Mouse (Mus musculus) olfactory bulb, adult 2 months (tissue): ENCODE results near the gene Kif13a. TPM values are rescaled to one million over a fixed set of nuclear protein-coding genes. Genes with fewer than 3 reads are reported as not detected.

Experiments
- H3K27ac ChIP-seq: fragments of 200-500 bp; 2 replicates; pipeline ENCODE4 v1.5.1; 2012; ENCODE audit warnings: low read depth, low read length; ENCODE audit not compliant: insufficient read depth
- H3K4me1 ChIP-seq: fragments of 200-500 bp; 2 replicates; pipeline ENCODE4 v1.6.1; 2012; ENCODE audit warnings: low read length; ENCODE audit not compliant: control insufficient read depth, insufficient read depth
- H3K4me3 ChIP-seq: fragments of 200-500 bp; 2 replicates; pipeline ENCODE4 v1.5.1; 2012; ENCODE audit warnings: mild to moderate bottlenecking, low read depth, low read length, moderate library complexity; ENCODE audit not compliant: insufficient read depth
- CTCF ChIP-seq: fragments of 200-500 bp; IDR thresholded peaks from 2 replicates; pipeline ENCODE4 v1.5.1; 2012; ENCODE audit warnings: low read depth, mild to moderate bottlenecking, low read length, moderate library complexity; ENCODE audit not compliant: insufficient read depth
- POLR2A ChIP-seq: fragments of 200-500 bp; IDR thresholded peaks from 2 replicates; pipeline ENCODE4 v1.6.1; 2012; ENCODE audit warnings: mild to moderate bottlenecking, low read depth, low read length, moderate library complexity; ENCODE audit not compliant: insufficient read depth
- WGBS: fragments of 180-500 bp; shearing (Covaris S2); methylation state at CpG from one replicate; pipeline ENCODE4 v1.1.7; 2018; 5-methylcytosine and 5-hydroxymethylcytosine counted together
- polyA plus RNA-seq: library from polyadenylated mRNA; stranded (reverse); fragments of >200 nt; gene quantifications from 2 replicates; pipeline ENCODE4 v1.2.4, GENCODE M21; 2012; ENCODE audit warnings: low replicate concordance; ENCODE audit not compliant: missing spikeins, insufficient read depth, insufficient read length

Kif13a gene
- polyA plus RNA-seq, 1 experiment, result not detected

DNA sequence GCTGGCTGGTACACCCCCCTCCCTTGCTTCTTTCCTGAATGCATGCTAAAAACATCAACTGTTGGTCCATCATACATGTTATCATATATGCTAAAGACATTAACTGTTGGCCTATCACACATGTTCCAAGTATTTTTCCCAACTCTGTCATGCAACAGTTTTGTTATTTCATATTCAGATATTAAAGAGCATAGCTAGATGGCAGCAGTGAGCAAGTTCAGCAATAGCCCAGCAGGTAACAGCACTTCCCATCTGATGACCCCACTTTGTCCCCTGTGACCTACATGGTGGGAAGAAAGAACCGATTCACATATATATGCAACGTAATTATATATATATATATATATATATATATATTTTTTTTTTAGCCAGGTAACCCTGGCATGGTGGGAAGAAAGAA is 91.1 kb downstream of the Kif13a start:
- Histone ChIP-seq H3K4me1 (peaks cover 6% of the 10 kb centered on the region), H3K4me3 (no peak overlapping the region), H3K27ac (no peak overlapping the region)
- TF ChIP-seq POLR2A (no peak), CTCF (no peak)
- 61% methylated on average over 2 of the region's 2 CpGs for WGBS

DNA sequence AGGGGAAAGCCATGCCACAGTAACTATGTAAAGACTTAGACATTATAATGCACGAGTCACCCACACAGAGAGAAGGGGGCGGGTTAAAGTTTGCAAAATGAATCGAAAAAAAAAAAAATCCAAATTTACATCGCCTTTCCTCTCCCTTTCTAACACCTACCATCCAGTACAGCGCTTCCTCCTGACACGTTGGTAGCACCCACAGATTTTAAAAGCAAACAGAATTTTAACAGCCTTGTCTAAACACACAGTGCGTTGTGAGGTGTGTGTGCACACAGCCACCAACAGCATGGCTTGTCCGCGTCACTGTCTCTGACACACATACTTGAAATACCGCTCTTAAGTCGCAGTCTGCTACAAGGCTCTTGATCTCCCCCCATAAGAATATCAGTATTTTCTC is 94.3 kb downstream of the Kif13a start:
- TF ChIP-seq CTCF (no peak), POLR2A (no peak)
- 88% methylated on average over 11 of the region's 11 CpGs for WGBS
- no peak overlapping the region for H3K4me3 ChIP-seq
- no peak overlapping the region for H3K27ac ChIP-seq
- no peaks in the 10 kb centered on the region for H3K4me1 ChIP-seq

DNA sequence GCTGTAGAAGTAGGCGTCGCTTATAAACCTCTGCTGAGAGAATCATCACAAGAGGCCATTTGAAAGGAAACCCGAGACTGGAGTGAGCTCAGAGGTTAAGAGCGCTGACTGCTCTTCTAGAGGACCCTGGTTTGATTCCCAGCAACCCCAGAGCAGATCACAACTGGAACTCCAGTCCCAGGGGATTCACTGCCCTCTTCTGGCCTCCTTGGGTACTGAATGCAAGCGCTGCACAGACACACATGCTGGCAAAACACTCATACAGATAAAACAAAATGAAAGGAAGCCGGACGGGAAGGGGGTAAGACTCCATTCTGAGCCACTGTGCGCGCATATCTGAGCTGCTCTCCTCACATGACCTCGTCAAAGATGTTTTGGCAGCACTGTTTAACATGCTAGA is 94.9 kb downstream of the Kif13a start:
- WGBS, result 93% methylated on average over 10 of the region's 10 CpGs
- H3K27ac ChIP-seq, result no peak overlapping the region
- TF ChIP-seq POLR2A, result no peak
- no peak for TF ChIP-seq CTCF
- H3K4me3 ChIP-seq, result no peak overlapping the region
- H3K4me1 ChIP-seq, result no peaks in the 10 kb centered on the region

DNA sequence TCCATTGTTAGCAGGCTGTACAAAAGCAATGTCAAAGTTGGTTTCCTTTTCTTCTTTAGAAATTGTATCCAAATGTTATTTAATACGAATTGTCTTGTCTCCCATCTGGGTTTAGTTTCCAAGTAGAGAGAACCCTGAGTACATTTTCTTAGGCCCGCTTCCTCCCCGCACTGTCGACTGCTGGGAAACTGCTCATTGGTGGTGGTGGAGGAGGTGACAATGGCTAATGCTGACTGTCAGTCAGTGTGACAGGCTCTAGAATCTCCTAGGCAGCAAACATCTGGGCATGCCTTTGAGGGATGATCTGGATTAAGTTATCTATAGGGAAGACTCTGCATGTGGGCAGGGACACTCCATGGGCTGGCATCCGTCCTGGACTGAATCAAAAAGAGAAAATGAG is 96.1 kb downstream of the Kif13a start:
- no peak overlapping the region for H3K27ac ChIP-seq
- 84% methylated on average over 5 of the region's 5 CpGs for WGBS

DNA sequence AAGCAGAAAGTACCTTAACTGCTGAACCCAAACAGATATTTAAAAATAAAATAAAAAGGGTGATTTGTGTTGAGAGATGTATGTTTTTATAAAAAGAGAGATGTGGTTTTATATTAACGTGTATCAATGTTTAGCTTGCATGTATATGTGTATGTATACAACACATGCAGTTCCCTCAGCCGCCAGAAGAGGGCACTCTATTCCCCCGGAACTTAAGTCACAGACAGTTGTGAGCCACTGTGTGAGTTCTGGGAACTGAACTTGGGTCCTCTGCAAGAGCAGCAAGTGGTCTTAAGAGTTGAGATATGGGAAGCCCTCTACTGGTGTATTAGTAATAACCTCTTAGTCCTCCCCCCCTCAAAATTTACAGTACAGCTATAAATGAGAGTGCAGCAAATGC is 96.7 kb downstream of the Kif13a start:
- Histone ChIP-seq H3K4me3 (no peak overlapping the region), H3K4me1 (no peaks in the 10 kb centered on the region), H3K27ac (no peak overlapping the region)
- WGBS, result 79% methylated on average over 3 of the region's 3 CpGs
- no peak for TF ChIP-seq POLR2A

More for the DNA sequence above, 96.1 kb downstream of the Kif13a start:
- Histone ChIP-seq H3K4me1 (no peaks in the 10 kb centered on the region), H3K4me3 (no peak overlapping the region)
- no peak for TF ChIP-seq CTCF
- no peak for TF ChIP-seq POLR2A

- no peak overlapping the region for H3K4me3 ChIP-seq
- no peak overlapping the region for H3K27ac ChIP-seq
- H3K4me1 ChIP-seq, result peaks cover 6% of the 10 kb centered on the region; the same call in 1 of the 2 replicates
- 98% methylated on average over 4 of the region's 4 CpGs for WGBS
- no peak for TF ChIP-seq POLR2A
- no peak for TF ChIP-seq CTCF
Observed at GRCm38 (mm10) chr13:46823271-46823670, 106.4 kb downstream of the Kif13a start.

DNA sequence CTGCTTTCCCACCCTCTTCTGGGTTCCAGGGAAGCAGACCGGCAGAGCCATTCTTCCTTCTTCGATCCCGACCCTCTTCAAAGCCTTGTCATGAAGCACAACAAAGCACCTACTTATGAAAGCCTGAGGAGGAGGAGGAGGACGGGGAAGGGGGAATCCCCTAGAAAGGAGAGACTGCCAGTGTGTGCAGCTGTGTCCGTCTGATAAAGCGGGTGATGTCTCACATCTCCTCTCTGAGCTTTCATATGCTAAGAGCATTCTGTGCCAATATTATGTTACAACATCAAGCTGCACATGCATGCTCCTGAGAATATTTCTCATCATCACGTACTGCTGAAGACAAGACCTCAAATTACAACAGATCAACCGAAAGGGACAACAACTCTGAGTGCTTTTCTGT is 107.5 kb downstream of the Kif13a start:
- WGBS, result 22% methylated on average over 8 of the region's 8 CpGs
- Histone ChIP-seq H3K27ac (no peak overlapping the region), H3K4me1 (peaks cover 6% of the 10 kb centered on the region; the same call in 1 of the 2 replicates), H3K4me3 (no peak overlapping the region)
- TF ChIP-seq CTCF, result no peak
- TF ChIP-seq POLR2A, result no peak

DNA sequence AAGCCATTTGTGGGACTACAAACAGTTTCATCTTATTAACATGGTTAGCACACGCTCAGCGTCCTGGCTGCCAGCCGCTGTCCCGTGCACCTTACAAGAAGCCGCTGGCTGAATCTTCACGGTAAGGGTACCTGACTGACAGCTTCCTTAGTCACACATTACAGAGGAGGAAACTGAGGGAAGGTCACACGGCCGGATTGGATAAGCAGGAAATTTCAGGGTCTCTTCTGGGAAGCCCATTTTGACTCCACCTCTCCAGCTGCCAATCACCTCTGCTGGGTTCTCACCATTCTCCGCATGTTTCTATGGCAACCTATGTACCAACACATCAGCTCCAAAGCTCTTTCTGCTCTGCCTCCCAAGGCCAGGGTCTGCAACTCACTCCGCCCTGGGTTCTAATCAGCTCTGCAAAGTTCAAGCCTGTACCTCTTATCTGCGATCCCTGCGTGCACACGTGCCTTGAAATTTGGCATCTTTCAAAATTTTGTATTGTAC is 109.9 kb downstream of the Kif13a start:
- Histone ChIP-seq H3K4me1 (peaks cover 9% of the 10 kb centered on the region; the same call in 1 of the 2 replicates), H3K27ac (no peak overlapping the region), H3K4me3 (no peak overlapping the region)
- 67% methylated on average over 13 of the region's 13 CpGs for whole genome bisulfite sequencing
- no peak for TF ChIP-seq CTCF
- no peak for TF ChIP-seq POLR2A

- TF ChIP-seq POLR2A (no peak), CTCF (no peak)
- WGBS, result 81% methylated on average over 8 of the region's 8 CpGs
Observed at GRCm38 (mm10) chr13:46819202-46819728, 110.4 kb downstream of the Kif13a start.

More at GRCm38 (mm10) chr13:46819202-46819728, 110.4 kb downstream of the Kif13a start:
- H3K27ac ChIP-seq, result no peak overlapping the region
- H3K4me1 ChIP-seq, result peaks cover 9% of the 10 kb centered on the region; the same call in 1 of the 2 replicates
- no peak overlapping the region for H3K4me3 ChIP-seq
